Mouse (Mus musculus): ENCODE data around the gene Celsr2. TPM values are rescaled to one million over a fixed set of nuclear protein-coding genes. Genes with fewer than 3 reads are reported as not detected.

Celsr2 gene
- polyA plus RNA-seq, 1 experiment from 2014 or later, result 46.7 TPM

DNA sequence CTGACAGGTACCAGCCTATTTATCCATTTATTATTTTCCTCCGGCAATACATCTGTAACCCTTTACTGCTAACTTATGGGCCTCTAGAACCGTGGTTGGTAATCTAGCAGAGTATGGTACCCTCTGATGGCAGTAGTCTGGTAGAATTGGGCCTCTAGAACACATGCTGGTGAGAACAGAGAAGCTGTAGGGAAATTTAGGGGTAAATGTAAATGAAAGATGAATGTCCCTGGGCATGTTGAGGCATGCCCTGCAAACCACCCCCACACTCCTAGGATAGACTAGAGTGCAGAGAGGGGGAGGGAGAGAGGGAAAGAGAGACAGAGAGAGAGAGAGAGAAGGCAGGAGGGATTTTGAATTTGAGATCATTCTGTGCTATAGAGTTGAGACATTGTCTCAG is 30.9 kb downstream of the Celsr2 start:
- H3K27me3 ChIP-seq (replicated peaks; ENCODE audit: control insufficient read depth, insufficient read depth, low read length), result no peaks in the 10 kb centered on the region
- no peak for ATAC-seq
- peak overlapping the region; percentile 79 for H3K4me3 ChIP-seq (replicated peaks; ENCODE audit: low read length)
- peaks cover 3% of the 10 kb centered on the region; the same call in 1 of the 2 replicates for H3K36me3 ChIP-seq (ENCODE audit: control insufficient read depth, insufficient read depth)
- H3K9me3 ChIP-seq (ENCODE audit: control insufficient read depth, low read length), result no peaks in the 10 kb centered on the region
- H3K9ac ChIP-seq (replicated peaks; ENCODE audit: low read depth, low read length), result peak overlapping the region; percentile 63; the same call in 1 of the 2 replicates
- H3K27ac ChIP-seq (ENCODE audit: low read length), result no peak overlapping the region
- 37% methylated on average over 2 of the region's 2 CpGs for WGBS
- H3K4me1 ChIP-seq (replicated peaks; ENCODE audit: control insufficient read depth, insufficient read depth, low read length), result peaks cover 35% of the 10 kb centered on the region
- peak overlapping the region; percentile 68 for H3K4me2 ChIP-seq (ENCODE audit: low read length)

DNA sequence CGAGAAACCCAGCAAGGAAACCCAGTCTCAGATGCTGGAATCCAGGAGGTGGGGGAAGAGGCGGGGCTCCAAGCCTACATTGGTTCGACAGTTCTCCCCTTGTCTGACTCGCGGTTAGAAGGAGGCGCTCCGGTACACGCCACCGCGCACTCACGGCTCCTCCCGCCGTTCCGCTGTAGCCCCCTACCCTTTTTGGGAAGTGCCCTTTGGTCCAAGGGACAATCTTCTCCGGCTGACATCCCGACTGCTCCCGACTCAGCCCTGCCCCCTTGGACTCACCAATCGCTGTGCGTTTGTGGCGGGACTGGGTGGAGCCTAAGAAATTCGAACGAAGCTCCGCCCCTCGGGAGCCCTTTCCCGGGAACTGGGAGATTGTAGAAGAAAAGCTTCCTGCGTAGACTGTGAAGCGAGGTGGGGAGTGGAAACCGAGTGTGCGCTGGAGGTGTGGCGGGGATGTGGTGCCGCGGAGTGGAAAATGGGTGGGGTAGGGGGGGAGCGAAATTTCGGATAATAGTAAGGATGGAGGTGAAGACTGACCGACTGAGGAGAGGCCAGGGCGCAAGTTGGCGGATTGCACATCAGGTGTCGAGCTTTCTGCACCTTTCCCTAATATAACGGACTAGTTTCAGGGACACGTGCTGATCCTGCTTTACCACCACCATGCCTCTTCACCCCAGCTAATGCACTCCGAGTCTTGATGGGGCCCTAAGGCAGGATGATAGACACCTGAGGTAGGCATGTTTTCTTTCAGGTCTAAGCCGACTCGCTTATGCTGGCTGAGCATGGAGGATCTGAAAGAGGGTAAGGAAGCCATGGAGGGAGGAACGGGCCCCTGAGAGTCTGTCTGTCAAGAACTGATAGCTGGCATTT is 31.6 kb downstream of the Celsr2 start, which contains the start of gene Psrc1:
Gene Psrc1, plus strand, starts transcription at position 355 of the 870 bp plus-strand sequence.
- ATAC-seq, result peak; percentile 94

DNA sequence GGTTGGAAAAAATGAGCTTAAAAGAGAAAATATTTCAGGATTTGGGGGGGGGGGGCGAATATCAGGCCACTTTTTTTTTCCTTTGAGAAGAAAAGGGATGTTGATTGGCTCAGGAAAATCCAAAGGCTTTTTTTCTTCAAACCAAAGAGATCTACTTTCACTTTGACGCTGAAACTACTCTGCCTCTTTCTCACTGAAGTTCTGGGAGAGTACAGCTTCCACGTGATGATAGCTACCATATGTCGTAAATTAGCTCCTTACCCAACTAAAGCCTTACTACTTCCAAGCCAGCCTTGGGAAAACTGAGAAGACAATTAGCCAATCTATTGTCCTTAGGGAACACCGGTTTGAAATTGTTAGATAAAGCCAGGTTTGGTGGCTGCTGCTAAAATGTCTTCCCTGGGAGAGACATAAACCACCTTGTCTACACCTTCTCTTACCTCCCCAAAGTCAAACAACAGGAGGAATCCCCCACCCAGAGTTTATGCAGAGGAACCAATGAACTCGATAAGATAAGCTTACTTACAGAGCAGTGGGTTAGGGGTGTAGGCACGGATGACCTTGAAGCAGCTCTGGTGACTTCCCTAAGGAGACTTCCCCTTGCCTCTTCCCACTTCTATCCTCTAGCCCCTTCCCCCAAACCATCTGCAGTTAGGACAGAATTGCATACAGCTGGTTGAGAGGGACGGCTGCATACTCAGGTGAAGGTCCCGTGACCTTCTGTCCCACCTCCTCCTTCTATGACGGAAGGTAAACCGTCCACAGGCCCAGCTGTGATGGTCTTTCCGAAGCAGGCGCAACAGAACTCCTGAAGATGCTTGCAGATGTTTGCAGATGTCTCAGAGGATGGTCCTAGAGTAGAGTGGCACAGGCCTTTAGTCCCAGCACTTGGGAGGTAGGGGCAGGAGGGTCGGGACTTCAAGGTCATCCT is 33.1 kb downstream of the Celsr2 start:
- 80% methylated on average over 14 of the region's 14 CpGs for whole genome bisulfite sequencing
- no peaks in the 10 kb centered on the region for H3K9me3 ChIP-seq (ENCODE audit: control insufficient read depth, low read length)
- H3K4me2 ChIP-seq (ENCODE audit: low read length), result no peak overlapping the region
- no peak overlapping the region for H3K4me3 ChIP-seq (replicated peaks; ENCODE audit: low read length)
- H3K4me1 ChIP-seq (replicated peaks; ENCODE audit: control insufficient read depth, insufficient read depth, low read length), result peaks cover 30% of the 10 kb centered on the region
- H3K27me3 ChIP-seq (replicated peaks; ENCODE audit: control insufficient read depth, insufficient read depth, low read length), result no peaks in the 10 kb centered on the region
- no peaks in the 10 kb centered on the region for H3K36me3 ChIP-seq (ENCODE audit: control insufficient read depth, insufficient read depth)
- ATAC-seq, result no peak
- no peak overlapping the region for H3K27ac ChIP-seq (ENCODE audit: low read length)
- H3K9ac ChIP-seq (replicated peaks; ENCODE audit: low read depth, low read length), result no peak overlapping the region

More for the DNA sequence above, 31.6 kb downstream of the Celsr2 start, which contains the start of gene Psrc1:
- H3K27me3 ChIP-seq (replicated peaks; ENCODE audit: control insufficient read depth, insufficient read depth, low read length), result no peaks in the 10 kb centered on the region
- peak within 1 kb of the TSS; percentile 63 for H3K9ac ChIP-seq (replicated peaks; ENCODE audit: low read depth, low read length)
- peak within 1 kb of the TSS; percentile 45; the same call in 1 of the 2 replicates for H3K27ac ChIP-seq (ENCODE audit: low read length)
- H3K9me3 ChIP-seq (ENCODE audit: control insufficient read depth, low read length), result no peaks in the 10 kb centered on the region
- H3K4me3 ChIP-seq (replicated peaks; ENCODE audit: low read length), result peak within 1 kb of the TSS; percentile 79
- under 1% methylated on average over 44 of the region's 44 CpGs for WGBS
- peaks cover 32% of the 10 kb centered on the region for H3K4me1 ChIP-seq (replicated peaks; ENCODE audit: control insufficient read depth, insufficient read depth, low read length)
- peaks cover 3% of the 10 kb centered on the region; the same call in 1 of the 2 replicates for H3K36me3 ChIP-seq (ENCODE audit: control insufficient read depth, insufficient read depth)
- H3K4me2 ChIP-seq (ENCODE audit: low read length), result peak within 1 kb of the TSS; percentile 68

DNA sequence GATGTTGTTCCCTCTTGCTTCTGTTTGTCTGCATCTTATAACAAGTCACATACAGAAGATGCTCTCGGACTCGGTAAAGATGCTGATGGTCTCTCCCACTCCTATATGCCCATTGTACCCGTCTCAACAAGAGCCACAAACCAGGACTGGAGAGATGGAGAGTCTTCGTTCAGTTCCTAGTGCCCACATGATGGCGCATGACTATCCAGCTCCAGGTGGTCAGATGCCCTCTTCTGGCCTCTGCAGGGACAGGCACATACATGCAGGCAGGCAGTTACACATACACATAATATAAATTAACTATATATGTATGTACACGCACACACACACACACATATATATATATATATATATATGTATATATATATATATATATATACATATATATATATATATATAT is 34.7 kb downstream of the Celsr2 start:
- Histone ChIP-seq H3K4me2 (ENCODE audit: low read length) (no peak overlapping the region), H3K27me3 (replicated peaks; ENCODE audit: control insufficient read depth, insufficient read depth, low read length) (no peaks in the 10 kb centered on the region), H3K27ac (ENCODE audit: low read length) (no peak overlapping the region), H3K9me3 (ENCODE audit: control insufficient read depth, low read length) (no peaks in the 10 kb centered on the region), H3K36me3 (ENCODE audit: control insufficient read depth, insufficient read depth) (no peaks in the 10 kb centered on the region), H3K4me1 (replicated peaks; ENCODE audit: control insufficient read depth, insufficient read depth, low read length) (peaks cover 30% of the 10 kb centered on the region), H3K9ac (replicated peaks; ENCODE audit: low read depth, low read length) (no peak overlapping the region), H3K4me3 (replicated peaks; ENCODE audit: low read length) (no peak overlapping the region)
- ATAC-seq, result no peak
- WGBS, result 65% methylated on average over 6 of the region's 6 CpGs

DNA sequence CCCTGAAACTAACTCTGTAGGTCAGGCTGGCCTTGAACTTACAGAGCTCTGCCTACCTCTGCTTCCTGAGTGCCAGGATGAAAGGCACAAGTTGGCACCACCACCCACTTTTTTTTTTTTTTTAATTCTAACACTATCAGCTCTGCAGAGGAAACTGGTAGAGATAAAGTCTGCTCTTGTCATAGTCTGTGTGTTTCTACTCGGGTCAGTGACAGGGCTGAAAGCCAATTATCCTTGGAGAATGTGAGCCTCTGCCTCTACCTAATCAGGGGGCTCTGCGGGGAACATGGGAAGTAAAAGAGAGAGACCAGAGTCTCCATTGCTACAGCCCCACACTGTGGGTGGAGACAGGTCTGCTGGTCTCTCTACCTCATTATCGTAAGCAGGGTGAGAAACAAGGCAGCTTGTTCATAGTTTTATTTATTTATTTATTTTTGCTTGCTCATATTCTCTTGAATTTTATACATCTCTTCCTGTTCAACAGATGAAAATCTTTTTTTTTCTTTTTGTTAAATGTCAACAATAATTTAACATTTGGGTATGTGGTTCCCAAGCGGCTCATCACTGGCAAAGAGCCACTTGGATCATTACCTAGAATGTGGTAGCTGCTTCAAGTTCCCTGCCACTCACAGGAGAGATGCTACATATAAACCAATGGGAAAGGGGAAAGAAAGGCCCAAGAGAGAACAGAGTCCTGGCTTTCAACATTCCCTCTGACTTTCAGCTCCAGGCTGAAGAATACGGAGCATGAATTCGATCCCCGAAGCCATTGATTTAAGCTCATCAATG is 36.3 kb downstream of the Celsr2 start:
- no peak overlapping the region for H3K4me3 ChIP-seq (replicated peaks; ENCODE audit: low read length)
- no peaks in the 10 kb centered on the region for H3K9me3 ChIP-seq (ENCODE audit: control insufficient read depth, low read length)
- no peaks in the 10 kb centered on the region for H3K36me3 ChIP-seq (ENCODE audit: control insufficient read depth, insufficient read depth)
- no peak overlapping the region for H3K9ac ChIP-seq (replicated peaks; ENCODE audit: low read depth, low read length)
- no peak overlapping the region for H3K4me2 ChIP-seq (ENCODE audit: low read length)
- 58% methylated on average over 7 of the region's 7 CpGs for WGBS
- H3K27me3 ChIP-seq (replicated peaks; ENCODE audit: control insufficient read depth, insufficient read depth, low read length), result no peaks in the 10 kb centered on the region
- no peak for ATAC-seq
- peaks cover 19% of the 10 kb centered on the region for H3K4me1 ChIP-seq (replicated peaks; ENCODE audit: control insufficient read depth, insufficient read depth, low read length)
- H3K27ac ChIP-seq (ENCODE audit: low read length), result no peak overlapping the region

DNA sequence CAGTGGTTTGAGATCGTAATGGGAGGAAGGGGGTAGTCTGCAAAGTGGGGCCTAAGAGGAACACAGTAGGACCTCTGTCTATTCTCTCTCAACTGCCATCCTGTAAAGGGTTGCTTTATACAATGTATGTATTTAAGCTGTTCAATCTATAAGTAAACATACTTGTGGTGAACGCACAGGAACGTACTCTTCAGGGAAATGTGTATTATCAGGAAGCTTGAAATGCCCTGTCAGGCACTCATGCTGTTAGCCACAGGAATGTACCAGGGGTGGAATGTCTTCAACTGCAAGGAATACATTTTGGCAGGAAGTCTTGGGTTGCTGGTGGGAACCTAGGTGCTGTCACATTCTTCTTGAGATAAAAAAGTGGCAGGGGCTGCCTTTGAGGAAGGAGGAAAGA is 42.7 kb downstream of the Celsr2 start:
- ATAC-seq, result no peak
- no peak overlapping the region for H3K27ac ChIP-seq (ENCODE audit: low read length)
- no peaks in the 10 kb centered on the region for H3K9me3 ChIP-seq (ENCODE audit: control insufficient read depth, low read length)
- no peak overlapping the region for H3K4me3 ChIP-seq (replicated peaks; ENCODE audit: low read length)
- no peak overlapping the region for H3K4me2 ChIP-seq (ENCODE audit: low read length)
- H3K9ac ChIP-seq (replicated peaks; ENCODE audit: low read depth, low read length), result no peak overlapping the region
- no peaks in the 10 kb centered on the region for H3K4me1 ChIP-seq (replicated peaks; ENCODE audit: control insufficient read depth, insufficient read depth, low read length)
- 88% methylated on average over 3 of the region's 3 CpGs for WGBS
- no peaks in the 10 kb centered on the region for H3K36me3 ChIP-seq (ENCODE audit: control insufficient read depth, insufficient read depth)
- H3K27me3 ChIP-seq (replicated peaks; ENCODE audit: control insufficient read depth, insufficient read depth, low read length), result no peaks in the 10 kb centered on the region

DNA sequence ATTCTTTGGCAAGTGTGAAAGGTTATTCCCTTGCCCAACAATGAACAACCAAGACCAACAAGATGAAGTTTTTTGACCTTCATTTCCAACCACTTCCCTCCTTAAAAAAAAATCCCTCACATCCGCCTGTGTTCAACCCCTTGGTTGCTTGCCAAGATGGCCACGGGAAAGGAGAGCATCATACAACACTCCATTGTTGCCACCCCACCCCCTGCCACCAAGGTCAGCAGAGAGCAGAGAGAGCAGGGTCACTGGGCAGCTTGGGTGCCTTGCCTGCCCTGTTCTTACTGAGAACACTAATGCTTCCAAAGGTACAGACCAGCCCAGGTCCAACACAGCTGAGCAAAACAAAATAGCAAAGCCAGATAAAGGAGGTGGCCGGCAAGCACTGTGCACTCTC is 43.1 kb downstream of the Celsr2 start:
- H3K4me2 ChIP-seq (ENCODE audit: low read length), result no peak overlapping the region
- no peak overlapping the region for H3K4me3 ChIP-seq (replicated peaks; ENCODE audit: low read length)
- no peak for ATAC-seq
- H3K36me3 ChIP-seq (ENCODE audit: control insufficient read depth, insufficient read depth), result no peaks in the 10 kb centered on the region
- no peak overlapping the region for H3K9ac ChIP-seq (replicated peaks; ENCODE audit: low read depth, low read length)
- no peaks in the 10 kb centered on the region for H3K4me1 ChIP-seq (replicated peaks; ENCODE audit: control insufficient read depth, insufficient read depth, low read length)
- no peak overlapping the region for H3K27ac ChIP-seq (ENCODE audit: low read length)
- no peaks in the 10 kb centered on the region for H3K27me3 ChIP-seq (replicated peaks; ENCODE audit: control insufficient read depth, insufficient read depth, low read length)
- 50% methylated on average over 3 of the region's 3 CpGs for WGBS
- no peaks in the 10 kb centered on the region for H3K9me3 ChIP-seq (ENCODE audit: control insufficient read depth, low read length)

DNA sequence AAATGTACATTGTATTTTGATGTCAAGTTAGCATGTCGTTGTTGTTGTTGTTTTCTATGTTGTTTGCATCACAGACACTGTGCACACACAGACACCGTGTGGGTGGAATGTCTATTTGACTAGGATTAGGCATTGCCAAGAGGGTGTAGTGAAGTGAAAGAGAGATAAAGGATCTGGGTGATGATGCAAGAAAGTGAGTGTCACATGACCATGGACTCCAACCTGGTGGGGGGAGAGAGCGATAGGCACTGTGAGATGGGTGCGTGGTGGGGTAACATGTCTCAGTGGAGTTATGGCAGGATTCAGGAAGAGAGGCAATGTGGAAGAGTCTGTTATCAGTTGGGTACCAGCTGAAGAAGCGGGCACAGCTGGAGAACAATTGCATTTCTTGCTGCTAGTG is 46.6 kb downstream of the Celsr2 start:
- 79% methylated on average over 5 of the region's 5 CpGs for WGBS
- no peak for ATAC-seq
- peaks cover 2% of the 10 kb centered on the region; the same call in 1 of the 2 replicates for H3K4me1 ChIP-seq (replicated peaks; ENCODE audit: control insufficient read depth, insufficient read depth, low read length)
- no peaks in the 10 kb centered on the region for H3K27me3 ChIP-seq (replicated peaks; ENCODE audit: control insufficient read depth, insufficient read depth, low read length)
- H3K27ac ChIP-seq (ENCODE audit: low read length), result no peak overlapping the region
- H3K4me3 ChIP-seq (replicated peaks; ENCODE audit: low read length), result no peak overlapping the region
- H3K9ac ChIP-seq (replicated peaks; ENCODE audit: low read depth, low read length), result no peak overlapping the region
- H3K9me3 ChIP-seq (ENCODE audit: control insufficient read depth, low read length), result no peaks in the 10 kb centered on the region
- no peak overlapping the region for H3K4me2 ChIP-seq (ENCODE audit: low read length)
- no peaks in the 10 kb centered on the region for H3K36me3 ChIP-seq (ENCODE audit: control insufficient read depth, insufficient read depth)

Data from forebrain, embryonic 16.5 days (tissue).